Mouse (Mus musculus): ENCODE results near the gene Ror1. TPM values are rescaled to one million over a fixed set of nuclear protein-coding genes. Genes with fewer than 3 reads are reported as not detected.

Ror1 gene
- polyA plus RNA-seq, 1 experiment from 2014 or later, result 5.9 TPM

DNA sequence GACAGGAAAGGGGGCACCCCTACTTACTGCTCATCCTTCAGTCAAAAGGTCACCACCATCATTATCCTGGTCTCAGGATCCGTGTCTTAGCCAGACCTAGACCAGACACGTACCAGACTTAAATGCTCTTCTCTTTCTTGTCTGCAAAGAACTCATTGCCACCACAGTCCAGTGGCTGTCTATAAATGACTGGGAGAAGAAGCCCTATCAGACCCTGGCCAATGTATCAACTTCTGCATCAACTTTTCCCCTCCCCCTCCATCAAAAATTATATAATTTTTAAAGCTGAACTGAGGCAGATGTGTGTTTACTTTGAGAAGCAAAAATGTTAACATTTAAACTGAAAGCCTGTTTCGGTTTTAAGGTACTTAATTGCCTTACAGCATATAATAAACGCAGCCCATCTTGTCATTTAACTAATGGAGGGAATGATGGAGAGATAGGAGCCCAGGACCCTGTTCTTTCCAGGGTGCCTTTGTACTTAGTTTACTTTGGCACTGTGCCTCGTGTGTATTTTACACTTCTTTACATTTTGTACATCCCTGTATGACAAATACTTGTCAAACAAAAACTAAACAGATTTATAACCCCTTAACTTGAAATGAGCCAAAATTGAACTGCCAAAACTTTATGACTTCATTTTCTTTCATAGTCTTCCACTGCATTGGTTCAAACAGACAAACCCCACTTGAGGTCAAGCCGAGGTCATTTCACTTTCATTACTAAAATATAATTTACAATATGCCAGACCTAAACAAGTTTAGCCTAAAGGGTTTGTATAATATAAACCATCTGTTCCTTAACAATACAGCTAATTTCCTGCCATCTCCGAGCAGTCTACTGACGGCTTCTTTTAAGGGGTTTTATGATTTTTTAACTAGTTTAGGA lies 339.9 kb downstream of the Ror1 start:
- no peaks in the 10 kb centered on the region for H3K27me3 ChIP-seq (ENCODE audit: control insufficient read depth, insufficient read depth, low read length)
- 79% methylated on average over 8 of the region's 8 CpGs for WGBS
- no peak overlapping the region for H3K27ac ChIP-seq (ENCODE audit: low read depth, low read length)
- H3K9me3 ChIP-seq (ENCODE audit: control insufficient read depth, low read length), result no peaks in the 10 kb centered on the region
- ATAC-seq (replicated peaks; ENCODE audit: low FRiP score) (no peak), DNase-seq (ENCODE audit: low spot score) (no peak)
- H3K4me2 ChIP-seq (ENCODE audit: low read depth, low read length, severe bottlenecking), result no peak overlapping the region
- no peak overlapping the region for H3K9ac ChIP-seq (ENCODE audit: low read length)
- no peak overlapping the region for H3K4me3 ChIP-seq (ENCODE audit: low read depth, low read length)
- no peaks in the 10 kb centered on the region for H3K36me3 ChIP-seq (ENCODE audit: control insufficient read depth, insufficient read depth, low read length)
- no peaks in the 10 kb centered on the region for H3K4me1 ChIP-seq (replicated peaks; ENCODE audit: control insufficient read depth, insufficient read depth, low read length)

GRCm38 (mm10) chr4:100436169-100436547 lies 340.6 kb downstream of the Ror1 start:
- Histone ChIP-seq H3K36me3 (ENCODE audit: control insufficient read depth, insufficient read depth, low read length) (no peaks in the 10 kb centered on the region), H3K4me3 (ENCODE audit: low read depth, low read length) (no peak overlapping the region), H3K27me3 (ENCODE audit: control insufficient read depth, insufficient read depth, low read length) (no peaks in the 10 kb centered on the region), H3K4me2 (ENCODE audit: low read depth, low read length, severe bottlenecking) (no peak overlapping the region), H3K9me3 (ENCODE audit: control insufficient read depth, low read length) (no peaks in the 10 kb centered on the region), H3K9ac (ENCODE audit: low read length) (no peak overlapping the region), H3K4me1 (replicated peaks; ENCODE audit: control insufficient read depth, insufficient read depth, low read length) (no peaks in the 10 kb centered on the region), H3K27ac (ENCODE audit: low read depth, low read length) (no peak overlapping the region)
- WGBS, result 84% methylated on average over 4 of the region's 4 CpGs
- no peak for ATAC-seq (replicated peaks; ENCODE audit: low FRiP score)
- no peak for DNase-seq (ENCODE audit: low spot score)

- Histone ChIP-seq H3K4me3 (ENCODE audit: low read depth, low read length) (no peak overlapping the region), H3K36me3 (ENCODE audit: control insufficient read depth, insufficient read depth, low read length) (no peaks in the 10 kb centered on the region), H3K9ac (ENCODE audit: low read length) (no peak overlapping the region), H3K4me2 (ENCODE audit: low read depth, low read length, severe bottlenecking) (no peak overlapping the region), H3K27me3 (ENCODE audit: control insufficient read depth, insufficient read depth, low read length) (no peaks in the 10 kb centered on the region), H3K4me1 (replicated peaks; ENCODE audit: control insufficient read depth, insufficient read depth, low read length) (no peaks in the 10 kb centered on the region), H3K9me3 (ENCODE audit: control insufficient read depth, low read length) (no peaks in the 10 kb centered on the region), H3K27ac (ENCODE audit: low read depth, low read length) (no peak overlapping the region)
- WGBS, result 75% methylated on average over 3 of the region's 3 CpGs
- no peak for ATAC-seq (replicated peaks; ENCODE audit: low FRiP score)
- DNase-seq (ENCODE audit: low spot score), result no peak
Observed at GRCm38 (mm10) chr4:100446897-100447296, 351.3 kb downstream of the Ror1 start.

DNA sequence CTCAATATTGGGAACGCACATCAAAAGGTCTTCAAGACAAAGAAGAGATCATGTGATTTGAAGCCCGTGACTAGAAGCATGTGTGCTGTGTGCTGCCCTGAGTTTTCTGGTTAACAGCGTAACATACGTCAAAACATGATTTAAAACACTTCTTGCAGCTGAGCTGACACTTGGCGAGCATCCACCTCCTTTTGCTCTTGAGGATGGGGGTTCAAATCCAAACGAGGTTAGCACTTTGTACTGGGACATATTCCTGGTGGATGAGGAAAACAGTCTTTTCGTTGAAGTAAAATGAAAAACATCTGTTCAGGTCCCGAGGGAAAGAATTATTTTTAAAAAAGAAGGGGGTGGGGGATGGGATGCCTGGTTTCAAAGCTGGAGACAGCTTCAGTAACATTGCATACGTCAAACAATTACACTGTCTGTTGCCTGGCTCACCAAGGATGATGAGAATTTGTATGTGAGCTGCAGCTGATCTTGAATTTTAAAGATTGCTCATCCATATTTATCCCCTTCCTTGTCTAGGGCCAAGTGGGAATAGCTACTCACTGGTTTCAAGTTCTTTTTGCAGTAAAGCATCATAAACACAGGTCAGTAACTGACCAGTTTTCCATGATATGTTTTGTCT lies 367.0 kb downstream of the Ror1 start:
- no peak overlapping the region for H3K9ac ChIP-seq (ENCODE audit: low read length)
- H3K27me3 ChIP-seq (ENCODE audit: control insufficient read depth, insufficient read depth, low read length), result no peaks in the 10 kb centered on the region
- no peak for ATAC-seq (replicated peaks; ENCODE audit: low FRiP score)
- no peak for DNase-seq (ENCODE audit: low spot score)
- no peak overlapping the region for H3K4me3 ChIP-seq (ENCODE audit: low read depth, low read length)
- H3K4me1 ChIP-seq (replicated peaks; ENCODE audit: control insufficient read depth, insufficient read depth, low read length), result no peaks in the 10 kb centered on the region
- WGBS, result 67% methylated on average over 9 of the region's 9 CpGs
- no peak overlapping the region for H3K4me2 ChIP-seq (ENCODE audit: low read depth, low read length, severe bottlenecking)
- no peaks in the 10 kb centered on the region for H3K36me3 ChIP-seq (ENCODE audit: control insufficient read depth, insufficient read depth, low read length)
- H3K9me3 ChIP-seq (ENCODE audit: control insufficient read depth, low read length), result no peaks in the 10 kb centered on the region
- H3K27ac ChIP-seq (ENCODE audit: low read depth, low read length), result no peak overlapping the region

DNA sequence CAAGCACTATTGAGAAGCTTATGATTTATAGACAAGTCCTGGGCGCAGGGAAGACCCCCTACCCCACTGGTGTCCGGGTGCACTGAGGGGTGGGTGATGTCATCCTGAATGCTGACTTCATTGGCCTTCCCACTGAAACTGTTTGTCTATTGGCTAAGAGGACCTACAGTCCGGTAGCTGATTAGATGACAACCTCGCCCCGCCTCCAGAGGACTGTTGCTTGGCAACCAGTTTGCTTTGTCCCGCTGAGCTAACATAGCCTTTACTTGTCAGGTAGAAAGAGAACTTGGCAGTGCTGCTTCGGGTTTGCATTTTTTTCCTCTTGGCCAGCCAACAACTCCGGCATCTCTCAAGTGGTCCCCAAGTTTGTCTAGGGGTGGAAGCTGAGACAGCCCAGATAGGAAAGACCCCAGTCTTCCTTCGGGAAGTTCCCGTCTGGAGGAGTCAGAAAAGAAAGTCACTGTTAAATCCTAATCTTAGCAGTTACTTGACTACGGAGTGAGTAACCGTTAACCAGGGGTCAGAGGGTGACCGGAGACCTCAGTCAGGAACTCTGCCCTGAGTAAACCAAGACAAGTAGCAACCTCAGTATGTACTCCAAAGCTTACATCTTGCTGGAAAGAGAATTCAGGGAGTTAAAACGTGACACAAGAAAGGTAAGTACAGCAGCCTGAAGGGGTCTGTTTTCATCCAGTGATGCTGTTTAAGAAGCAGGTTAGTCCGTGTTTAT lies 383.2 kb downstream of the Ror1 start, which contains the start of gene Ube2u:
Gene Ube2u, plus strand, starts transcription at position 258 of the 730 bp plus-strand sequence.
- Histone ChIP-seq H3K9ac (ENCODE audit: low read length) (peak within 1 kb of the TSS; percentile 37; the same call in 1 of the 2 replicates), H3K36me3 (ENCODE audit: control insufficient read depth, insufficient read depth, low read length) (no peaks in the 10 kb centered on the region), H3K27ac (ENCODE audit: low read depth, low read length) (no peak within 1 kb of the TSS), H3K4me2 (ENCODE audit: low read depth, low read length, severe bottlenecking) (peak within 1 kb of the TSS; percentile 52; the same call in 1 of the 2 replicates), H3K4me1 (replicated peaks; ENCODE audit: control insufficient read depth, insufficient read depth, low read length) (0 out of 2 replicates have a peak, but pooled peaks cover 2% of the 10 kb centered on the region), H3K27me3 (ENCODE audit: control insufficient read depth, insufficient read depth, low read length) (no peaks in the 10 kb centered on the region), H3K4me3 (ENCODE audit: low read depth, low read length) (peak within 1 kb of the TSS; percentile 25), H3K9me3 (ENCODE audit: control insufficient read depth, low read length) (no peaks in the 10 kb centered on the region)
- WGBS, result 26% methylated on average over 15 of the region's 15 CpGs
- peak; percentile 79 for DNase-seq (ENCODE audit: low spot score)
- peak; percentile 93 for ATAC-seq (replicated peaks; ENCODE audit: low FRiP score)

DNA sequence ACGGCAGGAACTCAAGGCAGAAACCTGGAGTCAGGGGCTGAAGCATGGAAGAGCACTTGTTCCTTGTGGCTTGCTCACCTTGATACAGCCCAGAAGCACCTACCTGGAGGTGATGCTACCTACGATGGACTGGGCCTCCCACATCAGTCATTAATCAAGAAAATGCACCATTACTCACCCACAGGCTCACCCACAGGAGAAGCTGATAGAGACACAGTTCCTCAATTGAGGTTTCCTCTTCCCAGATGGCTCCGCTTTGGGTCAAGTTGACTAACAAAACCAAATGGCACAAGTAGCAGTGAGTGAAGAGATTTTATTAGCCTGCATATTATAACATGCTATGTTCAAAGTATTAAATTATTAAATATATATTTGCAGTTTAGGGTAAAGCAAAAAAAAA lies 392.9 kb downstream of the Ror1 start:
- no peak for ATAC-seq (replicated peaks; ENCODE audit: low FRiP score)
- no peaks in the 10 kb centered on the region for H3K4me1 ChIP-seq (replicated peaks; ENCODE audit: control insufficient read depth, insufficient read depth, low read length)
- H3K4me3 ChIP-seq (ENCODE audit: low read depth, low read length), result no peak overlapping the region
- no peak overlapping the region for H3K27ac ChIP-seq (ENCODE audit: low read depth, low read length)
- no peaks in the 10 kb centered on the region for H3K36me3 ChIP-seq (ENCODE audit: control insufficient read depth, insufficient read depth, low read length)
- no peak overlapping the region for H3K4me2 ChIP-seq (ENCODE audit: low read depth, low read length, severe bottlenecking)
- DNase-seq (ENCODE audit: low spot score), result no peak
- H3K27me3 ChIP-seq (ENCODE audit: control insufficient read depth, insufficient read depth, low read length), result no peaks in the 10 kb centered on the region
- no peak overlapping the region for H3K9ac ChIP-seq (ENCODE audit: low read length)
- WGBS, result 85% methylated on average over 3 of the region's 3 CpGs
- no peaks in the 10 kb centered on the region for H3K9me3 ChIP-seq (ENCODE audit: control insufficient read depth, low read length)

Other genes with a start within 250 kb of the Ror1 start
- 56.8 and 58.9 TPM in 2 replicates for gene Pgm1, start 166.4 kb upstream of the Ror1 start, polyA plus RNA-seq (2014; fragmentation: Nextera tagmentation; extraction: Ambion mirVana)
- gene Itgb3bp, start 166.0 kb upstream of the Ror1 start, polyA plus RNA-seq (2014; fragmentation: Nextera tagmentation; extraction: Ambion mirVana), result 51.0 and 57.3 TPM in 2 replicates